Mouse (Mus musculus) layer of hippocampus, postnatal 25 days (tissue): ENCODE data around the gene Lgals7. TPM values are rescaled to one million over a fixed set of nuclear protein-coding genes. Genes with fewer than 3 reads are reported as not detected.
"Not testable (repeated sequence)": the region's sequence is repeated elsewhere in the genome, so short reads cannot be mapped to it uniquely, and the experiment has no call there.

Experiments used
- DNase-seq, 2 experiments: peaks; one replicate each; pipeline ENCODE4 v3.0.0; 2022; ENCODE audit warnings: mixed read lengths in 2 of 2, low spot score in 1 of 2; ENCODE audit errors: extremely low spot score in 1 of 2
- total RNA-seq, 2 experiments: library from RNA; stranded (reverse); gene quantifications; 2 replicates each; pipeline ENCODE4 v1.2.3; 2021

Lgals7 gene
- total RNA-seq, 2 experiments from 2014 or later = not detected

DNA sequence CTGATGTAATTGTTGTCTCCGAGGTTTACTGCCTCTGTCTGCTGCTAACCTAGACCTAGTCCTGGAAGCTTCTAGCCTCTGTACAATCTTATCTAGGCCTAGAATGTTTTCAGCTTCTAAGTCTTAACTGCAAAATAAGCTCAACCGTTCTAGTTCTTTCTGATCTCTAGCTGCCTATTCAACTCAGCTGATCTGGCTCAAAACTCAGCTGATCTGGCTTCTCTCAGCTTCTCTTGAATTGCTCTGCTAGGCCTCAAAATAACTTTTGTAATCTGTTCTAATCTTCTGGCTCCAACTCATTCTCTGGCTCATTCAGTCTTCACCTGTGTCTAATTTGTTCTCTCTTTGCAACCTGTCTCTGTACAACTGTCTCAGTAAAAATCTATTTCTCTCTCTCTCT is 10.9 kb downstream of the Lgals7 start:
- DNase-seq = no peak

DNA sequence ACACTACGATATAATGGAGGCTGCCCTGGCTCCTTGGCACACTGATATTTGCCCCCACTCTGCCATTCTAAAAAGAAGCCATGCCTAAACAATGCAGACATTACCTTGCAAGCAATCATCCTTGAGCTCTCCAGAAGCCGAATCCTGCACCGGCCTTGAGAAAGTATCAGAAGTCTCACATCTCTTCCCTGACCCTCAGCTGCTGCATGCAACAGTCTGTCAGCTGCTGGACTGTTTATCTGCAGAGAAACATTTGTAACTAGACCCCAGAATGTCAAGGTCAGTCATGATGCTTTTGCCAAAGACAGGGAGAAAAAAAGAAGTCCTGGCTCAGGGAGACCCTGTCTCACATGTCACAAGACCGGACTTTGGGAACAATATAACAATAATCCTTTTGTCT is 12.4 kb downstream of the Lgals7 start:
- DNase-seq = no peak

DNA sequence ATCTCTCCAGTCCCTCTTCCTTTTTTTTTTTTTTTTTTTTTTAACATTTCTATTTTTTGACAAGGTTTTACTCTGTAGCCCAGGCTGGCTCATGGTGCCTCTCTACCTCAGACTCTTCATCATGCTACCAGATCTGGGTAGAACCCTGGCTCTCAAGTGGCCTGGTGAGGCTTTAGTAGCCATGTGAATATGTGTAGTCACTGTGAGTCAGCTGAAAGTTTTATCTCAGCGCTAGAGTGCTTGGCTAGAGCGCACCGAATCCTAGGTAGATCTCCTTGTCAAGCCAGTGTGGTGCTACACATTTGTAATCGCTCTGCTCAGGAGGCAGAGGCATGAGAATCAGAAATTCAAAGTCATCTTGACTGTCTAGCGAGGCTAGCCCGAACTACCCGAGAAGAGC is 13.5 kb downstream of the Lgals7 start:
- DNase-seq = no peak

DNA sequence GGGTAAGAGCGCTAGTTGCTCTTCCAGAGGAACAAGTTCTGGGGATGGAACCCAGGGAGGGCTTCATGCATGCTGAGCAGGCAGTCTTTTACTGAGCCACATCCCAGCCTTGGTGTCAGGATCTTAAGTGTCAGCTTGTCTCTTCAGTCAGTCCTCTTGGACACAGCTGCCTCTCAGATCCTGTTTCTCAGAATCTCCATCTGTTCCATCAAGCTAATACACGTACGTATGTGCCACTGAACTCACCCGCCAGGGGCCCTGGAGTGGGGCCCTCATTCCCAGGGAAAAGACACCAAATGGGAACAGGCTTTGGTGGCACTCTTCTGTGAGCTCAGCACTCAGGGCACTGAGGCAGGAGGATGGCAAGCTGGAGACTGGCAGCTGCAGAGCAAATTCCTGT is 14.2 kb downstream of the Lgals7 start:
- no peak for DNase-seq

DNA sequence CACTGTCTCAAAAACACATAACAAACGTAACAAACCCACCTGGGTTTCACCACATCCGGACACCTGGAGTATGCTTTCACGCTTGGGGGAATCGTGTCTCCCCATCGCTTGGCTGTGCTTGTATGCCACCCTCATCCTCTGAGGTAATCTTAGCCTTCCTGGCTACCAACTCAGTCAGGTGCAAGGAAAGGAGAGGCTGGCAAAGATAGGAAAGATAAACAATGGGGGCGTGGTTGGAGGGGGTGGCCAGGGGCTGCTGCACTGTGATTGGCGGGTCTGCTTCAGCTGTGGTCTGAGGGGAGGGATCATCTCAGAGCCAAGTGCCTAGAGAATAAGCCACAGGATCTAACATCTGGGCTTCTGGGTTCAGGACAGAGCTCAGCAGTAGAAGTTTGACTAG is 16.0 kb downstream of the Lgals7 start:
- no peak for DNase-seq

DNA sequence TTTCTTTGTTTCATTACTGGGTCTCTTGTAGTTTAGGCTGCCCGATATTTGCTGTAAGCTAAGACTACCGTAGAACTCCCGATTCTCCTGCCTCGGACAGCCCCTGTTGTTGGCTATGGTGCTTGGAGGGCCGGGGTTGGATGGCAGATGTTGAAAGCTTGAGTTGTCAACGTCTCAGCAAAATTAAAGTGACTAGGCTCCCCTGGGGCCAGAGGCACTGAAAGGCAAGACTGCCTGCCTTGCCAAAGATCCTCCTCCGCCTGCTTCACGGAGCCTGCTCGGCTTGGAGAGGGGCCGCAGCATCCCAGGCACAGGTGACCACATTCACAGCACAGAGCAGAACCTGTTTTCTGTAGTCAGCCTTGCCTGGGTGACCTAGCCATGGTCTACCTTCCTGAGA is 16.9 kb downstream of the Lgals7 start:
- DNase-seq = no peak

DNA sequence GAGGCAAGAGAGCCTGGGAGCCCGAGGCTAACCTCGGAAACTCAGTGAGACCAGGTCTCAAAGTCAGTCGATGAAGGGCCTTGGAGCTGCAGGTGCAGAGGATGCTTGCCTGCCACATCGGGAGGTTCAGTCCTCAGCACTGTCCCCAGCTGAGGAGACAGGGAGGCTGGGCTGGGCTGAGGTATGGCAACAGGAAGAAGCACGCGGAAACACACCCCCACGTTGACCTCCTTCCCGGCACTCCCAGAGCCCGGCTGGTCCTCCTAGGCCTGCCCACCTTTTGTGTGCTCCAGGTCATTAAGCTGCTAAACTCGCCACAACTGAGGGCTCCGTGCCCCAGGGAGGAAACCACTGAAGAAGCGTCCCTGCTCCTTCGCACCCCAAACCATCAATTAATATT is 17.5 kb downstream of the Lgals7 start, which contains the start of gene Capn12:
Gene Capn12, plus strand, starts transcription at position 224 of the 400 bp plus-strand sequence.
- no peak for DNase-seq

DNA sequence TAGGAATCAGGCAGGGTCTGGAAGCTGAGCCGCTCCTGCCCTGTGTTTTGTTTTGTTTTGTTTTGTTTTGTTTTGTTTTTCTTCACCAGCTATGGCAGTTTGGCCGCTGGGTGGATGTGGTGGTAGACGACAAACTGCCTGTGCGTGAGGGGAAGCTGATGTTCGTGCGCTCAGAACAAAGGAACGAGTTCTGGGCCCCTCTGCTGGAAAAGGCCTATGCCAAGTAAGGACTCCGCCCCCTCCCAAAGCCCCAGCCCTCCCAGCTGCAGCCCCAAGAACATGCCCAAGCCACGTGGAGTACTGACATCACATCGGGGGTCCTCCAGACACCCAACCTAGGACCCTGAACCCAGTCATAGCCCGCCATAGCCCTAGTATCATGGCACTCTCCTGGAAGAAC is 19.4 kb downstream of the Lgals7 start:
- no peak for DNase-seq

DNA sequence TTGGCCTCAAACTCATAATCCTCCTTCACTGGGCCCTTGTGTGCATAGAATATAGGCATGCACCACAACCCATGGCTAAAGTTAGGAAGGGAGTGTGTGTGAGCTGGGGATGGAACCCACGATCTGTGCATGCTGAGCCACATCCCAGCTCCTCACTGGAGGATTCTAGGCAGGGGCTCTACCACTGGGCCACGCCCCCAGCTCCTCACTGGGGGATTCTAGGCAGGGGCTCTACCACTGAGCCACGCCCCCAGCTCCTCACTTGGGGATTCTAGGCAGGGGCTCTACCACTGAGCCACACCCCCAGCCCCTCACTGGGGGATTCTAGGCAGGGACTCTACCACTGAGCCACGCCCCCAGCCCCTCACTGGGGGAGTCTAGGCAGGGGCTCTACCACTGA is 20.1 kb downstream of the Lgals7 start:
- not testable (repeated sequence) for DNase-seq

DNA sequence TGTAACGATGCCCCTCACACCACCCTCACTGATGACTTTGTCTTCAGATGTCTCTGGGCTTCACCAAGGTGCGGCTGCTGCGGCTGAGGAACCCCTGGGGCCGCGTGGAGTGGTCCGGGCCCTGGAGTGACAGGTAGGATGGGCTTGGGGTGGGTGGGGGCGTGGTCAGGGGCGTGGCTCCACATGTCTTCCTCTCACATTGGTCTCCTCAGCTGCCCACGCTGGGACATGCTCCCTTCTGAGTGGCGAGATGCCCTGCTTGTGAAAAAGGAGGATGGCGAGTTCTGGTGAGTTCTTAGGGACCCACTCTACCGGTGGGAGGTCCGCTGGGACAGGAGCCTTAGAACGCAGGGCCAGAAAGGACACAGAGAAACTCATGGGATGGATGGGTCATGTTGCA is 22.8 kb downstream of the Lgals7 start:
- no peak for DNase-seq

DNA sequence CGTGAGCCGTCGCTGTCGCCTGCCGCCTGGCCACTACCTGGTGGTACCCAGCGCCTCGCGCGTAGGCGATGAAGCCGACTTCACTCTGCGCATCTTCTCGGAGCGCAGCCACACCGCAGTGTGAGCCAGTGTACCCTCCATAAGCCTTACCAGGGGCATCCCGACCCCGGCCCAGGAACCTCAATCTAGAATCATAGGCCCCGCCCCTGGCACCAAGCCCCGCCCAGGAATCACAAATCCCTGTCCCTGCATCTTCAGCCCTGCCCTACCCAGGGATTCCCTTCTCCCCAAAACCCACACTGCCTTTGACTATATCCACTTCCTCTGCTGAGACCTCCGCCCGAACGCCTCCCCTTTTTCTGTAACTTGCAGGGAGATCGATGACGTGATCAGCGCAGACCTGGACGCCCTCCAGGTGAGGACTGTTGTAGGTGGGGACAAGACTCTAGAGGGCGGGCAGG is 25.1 kb downstream of the Lgals7 start:
- DNase-seq = no peak

DNA sequence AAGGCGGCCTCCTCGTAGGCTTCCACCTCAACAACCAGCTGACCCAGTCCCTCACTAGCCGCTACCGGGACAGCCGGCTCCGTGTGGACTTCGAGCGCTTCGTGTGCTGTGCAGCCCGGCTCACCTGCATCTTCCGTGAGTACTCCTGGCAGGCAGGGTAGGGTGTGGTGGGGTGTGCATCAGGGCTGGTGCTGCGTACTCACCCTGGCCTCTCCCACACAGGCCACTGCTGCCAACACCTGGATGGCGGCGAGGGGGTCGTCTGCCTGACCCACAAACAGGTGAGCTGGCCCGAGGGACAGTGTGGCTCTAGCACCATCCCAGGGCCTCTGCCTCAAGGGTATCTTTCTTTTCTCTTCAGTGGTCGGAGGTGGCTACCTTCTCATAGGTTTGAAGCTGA is 28.9 kb downstream of the Lgals7 start:
- DNase-seq = no peak

DNA sequence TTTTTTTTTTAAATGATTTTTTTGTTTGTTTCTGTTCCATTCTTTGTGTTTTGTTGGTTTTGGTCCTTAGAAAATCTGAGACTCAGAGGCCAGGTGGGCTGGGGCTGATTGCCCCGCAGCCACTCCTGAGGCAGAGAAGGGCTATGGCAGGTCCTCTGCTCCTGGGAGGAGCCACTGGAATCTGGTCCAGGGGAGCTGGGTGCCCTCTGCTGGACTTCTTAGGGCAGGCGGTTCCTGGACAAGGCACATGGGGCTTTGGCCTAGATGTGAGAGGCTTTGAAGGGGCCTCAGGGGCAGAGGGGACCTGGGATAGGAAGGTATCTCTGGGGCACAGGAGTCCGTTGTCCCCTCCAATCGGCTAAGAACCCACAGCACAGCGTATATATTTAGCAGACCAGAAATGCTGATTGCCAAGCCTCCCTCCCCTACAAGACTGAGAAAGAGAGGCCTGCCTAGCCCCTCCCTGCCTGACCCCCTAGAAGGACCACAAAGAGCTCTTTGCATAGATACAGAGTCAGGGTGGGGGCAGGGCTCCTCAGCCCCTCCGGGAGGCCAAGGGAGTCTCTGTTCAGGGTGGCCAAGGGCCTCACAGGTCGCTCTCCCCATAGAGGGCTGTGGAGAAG is 30.1 kb downstream of the Lgals7 start:
- no peak for DNase-seq

DNA sequence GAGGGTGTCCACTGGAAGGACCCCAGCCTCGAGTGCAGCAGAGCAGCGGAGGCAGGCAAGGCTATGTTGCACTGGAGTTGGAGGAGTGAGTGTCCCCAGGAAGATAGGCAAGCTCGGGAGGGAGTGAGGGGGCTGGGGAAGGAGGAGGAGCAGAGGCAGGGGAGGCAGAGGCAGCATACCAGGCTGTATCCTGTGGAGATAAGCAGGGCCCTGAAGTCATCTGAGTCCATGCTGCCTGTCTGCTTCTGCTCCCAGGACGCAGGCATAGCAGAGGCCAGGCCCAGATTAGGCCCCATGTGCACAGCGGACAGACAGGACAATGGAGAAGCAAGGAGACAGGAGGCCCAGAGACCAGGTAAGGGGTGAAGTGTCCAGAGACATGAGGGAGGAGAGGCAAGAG is 31.3 kb downstream of the Lgals7 start:
- DNase-seq = no peak

DNA sequence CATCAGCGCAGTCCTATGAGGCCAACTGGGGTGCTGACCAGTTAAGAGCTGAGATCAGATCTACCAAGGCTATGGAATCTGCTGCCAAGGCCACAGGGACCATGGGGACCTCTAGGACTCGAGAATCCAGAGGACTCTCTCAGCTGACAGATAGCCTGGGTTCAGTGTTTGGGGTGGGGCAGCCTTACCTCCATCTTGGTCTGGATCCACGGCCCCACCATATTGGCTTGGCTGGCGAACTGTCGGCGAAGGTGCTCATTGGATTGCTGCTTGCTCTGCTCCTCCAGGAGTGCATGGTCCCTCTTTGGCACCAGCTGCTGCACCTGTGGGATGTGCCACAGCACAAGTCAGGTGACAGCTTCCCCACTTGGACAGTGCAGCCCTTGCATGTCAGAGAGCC is 34.0 kb downstream of the Lgals7 start:
- DNase-seq = no peak

DNA sequence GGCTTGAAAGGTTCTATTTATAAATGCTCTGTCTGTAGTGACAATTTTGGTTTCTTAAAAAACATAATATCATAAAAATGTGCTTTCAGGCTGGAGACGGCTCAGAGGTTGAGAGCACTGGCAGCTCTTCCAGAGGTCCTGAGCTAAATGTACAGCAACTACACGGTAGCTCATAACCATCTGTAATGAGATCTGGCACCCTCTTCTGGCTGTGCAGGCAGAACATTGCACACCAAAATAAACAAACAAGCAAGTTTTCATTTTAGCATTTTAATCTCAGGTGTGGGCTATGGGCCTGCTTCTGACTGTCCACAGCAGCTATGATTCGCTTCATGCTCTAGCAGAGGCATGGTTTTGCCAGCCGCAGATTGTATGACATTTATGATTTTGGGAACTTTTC is 36.3 kb downstream of the Lgals7 start:
- no peak for DNase-seq

DNA sequence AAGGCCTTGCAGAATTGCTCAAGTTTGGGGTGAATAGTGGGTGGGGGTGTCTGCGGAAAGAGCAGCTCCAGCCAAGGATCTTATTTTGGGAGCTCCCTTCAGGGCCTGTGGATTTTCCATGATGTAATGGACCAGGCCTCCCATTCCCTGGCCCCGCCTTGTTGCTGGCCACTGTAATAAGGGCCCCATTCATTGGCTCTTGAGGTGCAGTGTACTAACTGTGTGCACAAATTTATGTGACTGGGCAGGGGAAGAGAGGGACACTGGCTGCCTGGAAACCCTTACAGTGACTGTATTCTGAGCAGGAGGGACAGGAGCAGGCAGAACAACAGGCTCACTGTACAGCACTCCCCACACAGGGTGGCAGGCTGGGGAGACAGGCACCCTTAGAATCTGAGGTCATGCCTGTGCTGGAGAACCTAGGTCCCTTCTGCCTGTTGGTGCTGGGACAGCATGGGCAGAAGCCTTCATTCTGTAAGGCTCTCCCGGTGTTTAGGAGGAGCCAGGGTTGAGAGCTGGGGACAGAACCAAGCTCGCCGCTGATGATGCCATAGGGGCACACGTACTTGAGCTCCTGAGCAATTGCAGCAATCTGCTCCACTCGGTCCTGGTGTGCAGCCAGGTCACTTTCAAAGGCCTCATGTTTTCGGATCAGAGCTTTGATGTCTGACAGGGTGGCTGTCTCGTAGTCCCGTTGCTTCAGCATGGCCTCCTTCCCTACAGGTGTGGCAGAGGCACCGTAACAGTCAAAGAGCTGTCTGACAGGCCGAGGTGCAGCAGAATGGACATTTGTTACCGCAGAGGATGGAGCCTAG is 37.9 kb downstream of the Lgals7 start:
- no peak for DNase-seq

DNA sequence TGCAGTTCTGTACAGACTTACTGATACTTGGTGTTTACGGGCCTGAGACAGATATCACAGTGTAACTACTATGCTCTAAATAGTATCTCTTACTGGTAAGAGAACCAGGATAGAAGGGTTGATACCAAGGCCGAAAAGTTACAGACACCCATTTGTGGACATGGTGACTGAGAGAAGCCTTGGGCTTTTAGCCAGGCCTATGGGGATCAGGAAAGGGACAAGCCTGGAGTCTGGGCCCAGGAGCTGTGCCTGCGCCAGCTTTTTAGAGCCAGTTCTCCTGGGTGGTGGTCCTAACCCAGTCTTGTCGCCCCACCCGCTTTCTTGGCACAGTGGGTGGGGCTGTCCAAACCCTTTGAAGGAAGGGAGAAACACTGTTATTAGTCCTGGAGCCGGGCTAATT is 38.5 kb downstream of the Lgals7 start:
- DNase-seq = no peak

DNA sequence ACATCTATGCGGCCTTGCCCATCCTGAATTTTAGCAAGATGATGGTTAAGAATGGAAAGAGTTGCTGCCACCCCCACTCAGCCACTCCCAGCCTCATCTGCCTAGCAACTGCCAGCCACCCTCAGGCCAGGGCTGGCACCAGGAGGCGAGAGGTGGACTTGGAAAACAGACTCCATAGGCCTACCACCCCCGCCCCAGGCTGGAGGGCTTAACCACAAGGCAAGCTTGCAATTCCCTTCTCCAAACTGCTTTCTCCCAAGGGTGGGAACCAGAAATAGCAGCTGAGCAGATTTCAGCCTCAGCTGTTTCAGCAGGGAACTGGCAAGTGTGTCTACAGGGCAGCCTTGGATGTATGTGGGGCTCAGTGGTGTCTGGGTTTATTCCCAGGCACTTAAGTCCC is 39.2 kb downstream of the Lgals7 start:
- no peak for DNase-seq

DNA sequence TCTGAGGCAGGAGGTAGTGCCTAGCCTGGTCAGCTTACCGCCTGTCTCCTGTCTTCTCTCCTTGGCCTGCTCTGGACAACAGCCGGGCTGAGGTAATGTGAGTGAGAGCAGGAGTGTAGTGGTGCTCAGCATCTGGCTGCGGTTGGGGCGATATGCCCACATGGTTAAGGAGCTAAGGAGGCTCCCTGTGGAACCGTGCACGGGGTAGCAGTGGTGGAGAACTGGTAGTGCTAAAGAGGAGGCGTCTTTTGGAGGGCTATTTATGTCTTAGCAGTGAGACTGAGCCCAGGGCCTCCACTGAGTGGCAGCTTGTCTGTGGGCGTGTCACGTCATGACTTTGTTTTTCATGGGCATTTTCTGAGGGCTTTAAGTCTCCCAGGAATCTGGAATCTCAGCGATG is 40.1 kb downstream of the Lgals7 start:
- no peak for DNase-seq

DNA sequence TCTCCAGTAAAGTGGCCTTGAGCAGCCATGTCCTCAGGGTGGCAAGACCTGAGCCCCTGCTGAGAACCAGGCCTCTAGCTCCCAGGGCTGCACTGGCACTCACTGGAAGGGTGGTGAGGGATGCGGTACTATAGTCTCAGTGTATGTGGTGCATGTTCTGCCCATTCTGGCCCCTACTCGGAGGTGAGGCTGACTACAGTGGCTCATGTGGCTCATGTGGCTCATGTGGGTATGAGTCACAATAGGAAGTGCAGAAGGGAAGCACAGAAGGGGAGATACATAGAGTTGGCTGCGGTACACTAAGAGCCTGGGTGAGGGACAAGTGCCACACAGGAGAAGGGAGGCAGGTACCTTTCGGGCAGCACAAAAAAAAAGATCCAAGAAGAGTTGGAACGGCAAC is 43.5 kb downstream of the Lgals7 start:
- DNase-seq = no peak

DNA sequence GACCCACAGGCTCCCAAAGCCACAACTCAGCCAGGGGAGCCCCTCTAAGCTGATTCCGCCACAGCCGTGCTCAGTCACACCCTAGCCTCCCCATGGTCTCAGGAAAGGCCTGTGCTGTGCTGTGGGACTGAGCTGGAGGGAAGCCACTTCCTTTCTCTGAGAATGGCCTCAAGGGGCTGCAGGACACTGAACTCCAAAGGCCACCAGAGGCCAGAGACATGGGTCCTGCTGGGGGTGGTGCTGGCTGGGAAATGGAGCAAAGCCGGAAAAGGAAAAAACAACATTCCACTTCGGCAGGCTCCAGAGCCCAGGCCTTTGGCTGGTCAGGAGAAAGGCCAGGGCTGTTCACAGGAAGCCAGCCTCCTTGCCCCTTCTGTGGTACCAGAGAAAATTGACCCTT is 48.0 kb downstream of the Lgals7 start:
- no peak for DNase-seq
